Mouse (Mus musculus): Measurements from ENCODE around the gene Galr3.

Gene Galr3

DNA sequence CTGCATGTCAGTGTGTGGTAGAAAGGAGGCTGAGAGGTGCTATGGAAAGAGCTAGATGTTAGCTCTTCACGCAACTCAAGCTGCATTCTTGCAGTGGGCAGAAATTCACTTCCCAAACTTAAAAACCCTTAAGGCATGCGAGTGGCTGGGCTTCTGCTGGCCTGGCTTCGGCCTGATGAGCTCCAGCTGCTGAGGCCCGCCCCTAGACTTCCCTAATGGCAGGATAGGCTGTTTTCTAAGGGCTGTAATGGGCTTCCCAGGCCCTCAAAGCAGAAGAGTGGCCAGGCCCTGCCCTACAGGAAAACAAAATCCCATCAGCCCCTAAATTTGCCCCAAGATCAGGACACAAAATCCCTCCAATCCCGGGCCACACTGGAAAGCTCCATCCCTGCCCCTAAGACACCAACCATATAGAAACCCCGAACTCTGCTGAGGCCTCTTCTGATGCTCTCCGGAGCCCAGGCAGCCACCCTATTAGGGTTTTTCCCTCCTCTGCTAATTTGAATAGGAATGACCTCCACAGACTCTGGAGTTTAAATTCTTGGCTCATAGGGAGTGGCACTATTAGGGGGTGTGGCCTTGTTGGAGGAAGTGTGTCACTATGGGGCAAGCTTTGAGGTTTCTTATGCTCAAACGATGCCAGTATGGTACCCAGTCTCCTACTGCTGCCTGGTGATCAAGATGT lies 23.5 kb downstream of the Galr3 start:
- no peak for TF ChIP-seq GATA4 (IDR thresholded peaks at IDR 0.05; ENCODE audit: insufficient replicate concordance, low read length)

DNA sequence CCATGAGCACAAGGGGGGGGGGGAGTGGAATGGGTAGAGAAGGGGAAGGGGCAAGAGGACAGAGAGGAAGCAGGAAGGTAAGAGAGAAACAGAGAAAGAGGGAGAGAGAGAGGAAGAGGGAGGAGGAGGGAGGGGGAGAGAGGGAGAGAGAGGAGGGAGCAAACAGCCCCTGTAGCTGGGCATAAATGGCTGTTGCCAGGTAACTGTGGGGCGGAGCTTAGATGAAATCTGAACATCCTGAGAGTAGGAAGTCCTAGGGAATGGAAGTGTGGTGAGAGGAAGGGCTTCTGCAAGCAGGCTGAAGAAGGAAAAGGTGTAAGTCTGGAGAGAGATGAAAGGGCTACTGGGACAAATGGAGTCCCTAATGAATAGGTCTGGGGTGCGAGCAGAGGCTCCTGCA lies 24.6 kb downstream of the Galr3 start:
- no peak for TF ChIP-seq GATA4 (IDR thresholded peaks at IDR 0.05; ENCODE audit: insufficient replicate concordance, low read length)

DNA sequence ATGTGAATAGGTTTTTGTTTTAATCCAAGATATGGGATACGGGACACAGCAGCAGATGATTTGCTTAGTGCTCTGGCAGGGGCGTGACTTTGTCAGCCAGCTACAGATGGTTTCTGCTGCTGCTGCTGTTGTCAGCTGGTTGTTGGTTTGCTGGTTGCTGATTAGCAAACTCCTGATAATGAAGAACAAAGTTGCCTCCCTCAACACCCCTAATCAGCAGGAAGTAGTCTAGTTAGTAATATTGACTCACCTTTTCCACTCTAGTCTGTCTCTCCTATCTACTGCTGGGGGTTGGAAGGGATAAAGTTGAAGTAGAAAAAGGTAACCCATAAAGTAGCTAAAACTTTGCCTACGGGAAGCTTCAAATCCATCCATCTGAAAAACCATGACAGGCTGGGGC lies 25.9 kb downstream of the Galr3 start:
- no peak for TF ChIP-seq GATA4 (IDR thresholded peaks at IDR 0.05; ENCODE audit: insufficient replicate concordance, low read length)

DNA sequence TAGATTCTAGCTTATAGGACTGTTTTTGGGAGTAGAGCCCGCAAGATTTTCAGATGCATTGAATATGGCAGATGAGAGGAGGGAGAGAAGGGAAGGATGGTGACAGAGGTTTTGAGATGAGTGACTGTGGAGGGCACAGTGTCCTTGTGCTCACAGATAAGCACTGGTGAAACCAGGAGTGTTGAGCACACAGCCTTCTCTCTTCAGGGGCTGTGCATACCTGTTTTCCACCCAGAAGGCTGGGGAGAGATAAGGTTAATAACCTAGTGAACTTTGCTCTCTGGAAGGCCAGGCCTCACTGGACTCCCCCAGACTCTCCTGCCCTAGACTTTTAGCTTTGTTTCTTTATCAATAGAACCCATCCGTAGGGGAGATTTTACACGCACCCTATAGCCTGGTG lies 26.7 kb downstream of the Galr3 start:
- no peak for TF ChIP-seq GATA4 (IDR thresholded peaks at IDR 0.05; ENCODE audit: insufficient replicate concordance, low read length)

DNA sequence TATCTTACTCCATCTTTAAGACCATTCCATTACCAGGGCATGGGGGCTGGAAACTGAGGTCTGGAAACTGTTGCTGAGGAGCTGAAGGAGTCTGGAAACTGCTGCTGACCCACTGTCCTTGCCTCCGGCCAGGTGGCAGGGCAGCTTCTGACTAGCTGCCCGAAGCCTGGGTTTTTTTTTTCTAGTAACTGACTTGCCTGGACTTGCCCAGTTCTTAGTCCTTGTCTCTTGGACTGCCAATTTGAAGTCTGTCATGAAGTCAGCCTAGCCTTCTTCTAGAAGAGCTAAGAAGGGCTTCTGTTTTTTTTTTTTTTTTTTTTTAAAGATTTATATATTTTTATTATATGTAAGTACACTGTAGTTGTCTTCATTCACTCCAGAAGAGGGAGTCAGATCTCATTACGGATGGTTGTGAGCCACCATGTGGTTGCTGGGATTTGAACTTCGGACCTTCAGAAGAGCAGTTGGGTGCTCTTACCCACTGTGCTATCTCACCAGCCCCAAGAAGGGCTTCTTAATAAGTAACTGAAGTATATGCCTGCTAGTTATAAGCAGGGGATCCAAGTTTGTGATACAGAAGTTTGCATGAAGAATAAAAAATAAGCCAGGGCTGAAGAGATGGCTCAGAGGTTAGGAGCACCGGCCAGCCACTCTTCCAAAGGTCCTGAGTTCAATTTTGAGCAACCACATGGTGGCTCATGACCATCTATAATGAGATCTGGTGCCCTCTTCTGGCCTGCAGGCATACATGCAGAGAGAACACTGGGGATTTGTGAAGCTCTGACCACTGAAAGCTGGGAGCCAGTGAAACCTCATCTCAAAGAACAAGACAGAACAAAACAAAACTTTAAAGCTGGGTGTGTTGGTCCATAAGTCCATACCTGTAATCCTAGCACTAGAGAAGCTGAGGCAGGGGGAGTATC lies 29.7 kb downstream of the Galr3 start:
- no peak for TF ChIP-seq GATA4 (IDR thresholded peaks at IDR 0.05; ENCODE audit: insufficient replicate concordance, low read length)

DNA sequence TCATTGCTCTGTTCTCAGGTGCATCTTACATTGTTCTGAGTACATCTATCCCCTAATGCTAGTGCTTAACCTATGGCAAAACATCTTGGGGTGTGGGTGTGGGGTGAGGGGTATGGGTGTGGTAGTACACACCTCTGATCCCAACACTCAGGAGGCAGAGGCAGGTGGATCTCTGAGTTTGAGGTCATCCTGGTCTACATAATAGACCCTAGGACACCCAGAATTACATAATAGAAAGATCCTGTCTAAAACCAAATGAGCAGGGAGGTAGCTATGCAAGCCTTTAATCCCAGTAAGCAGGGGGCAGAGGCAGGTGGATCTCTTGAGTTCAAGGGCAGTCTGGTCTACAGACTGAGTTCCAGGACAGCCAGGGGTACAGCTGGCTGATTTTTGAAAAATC lies 32.1 kb downstream of the Galr3 start:
- no peak for TF ChIP-seq GATA4 (IDR thresholded peaks at IDR 0.05; ENCODE audit: insufficient replicate concordance, low read length)

DNA sequence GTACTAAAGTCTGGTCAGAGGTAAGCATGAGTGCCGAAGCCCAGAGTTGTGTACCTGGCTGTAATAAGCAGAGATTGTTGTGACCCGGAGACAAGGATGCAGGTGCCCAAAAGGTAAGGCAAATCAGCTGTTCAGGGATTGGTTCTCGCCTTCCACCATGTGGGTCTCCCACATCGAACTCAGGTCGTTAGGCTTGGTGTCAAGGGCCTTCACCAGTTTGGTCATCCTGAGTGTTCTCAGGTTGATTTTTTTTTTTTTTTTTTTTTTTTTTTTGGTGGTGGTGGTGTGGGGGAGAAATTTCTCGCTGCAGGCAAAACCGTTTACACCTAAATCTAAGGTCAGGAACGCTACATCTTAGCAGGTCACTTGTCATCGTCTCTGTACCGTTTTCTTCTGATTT lies 32.8 kb downstream of the Galr3 start:
- no peak for TF ChIP-seq GATA4 (IDR thresholded peaks at IDR 0.05; ENCODE audit: insufficient replicate concordance, low read length)

DNA sequence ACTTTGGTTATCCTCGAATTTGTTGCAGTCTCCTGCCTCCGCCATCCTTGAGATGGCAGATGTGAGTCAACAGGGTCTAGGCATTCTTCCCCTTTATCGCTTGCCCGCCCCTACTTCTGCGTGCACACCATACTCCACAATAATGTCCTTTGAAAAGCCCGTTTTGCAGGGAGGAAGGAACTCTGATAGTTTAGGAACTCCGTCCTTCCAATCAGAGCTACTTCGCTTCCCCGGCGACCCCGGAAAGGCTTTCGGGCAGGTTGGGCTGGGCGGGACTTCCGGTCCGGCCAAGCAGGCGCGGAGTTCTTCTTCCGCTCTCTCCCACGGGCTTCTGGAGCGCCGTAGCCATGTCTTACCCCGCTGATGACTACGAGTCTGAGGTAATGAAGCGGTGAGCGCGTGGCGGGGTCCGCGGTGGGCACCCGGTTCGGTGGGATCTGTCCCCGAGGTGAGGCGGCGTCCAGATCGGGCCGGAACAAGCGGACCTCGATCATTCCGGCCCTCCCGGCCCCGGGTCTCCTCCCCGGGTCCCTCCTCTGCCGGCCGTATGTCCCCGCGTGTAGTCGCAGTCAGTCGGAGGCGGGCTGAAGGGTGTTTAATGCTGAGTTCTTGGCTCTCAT lies 33.3 kb downstream of the Galr3 start, which contains the start of gene Eif3l:
TSS of gene Eif3l (plus strand) at position 267 of the 620 bp plus-strand sequence.
- no peak; the same call in 1 of the 2 replicates for TF ChIP-seq GATA4 (IDR thresholded peaks at IDR 0.05; ENCODE audit: insufficient replicate concordance, low read length)

DNA sequence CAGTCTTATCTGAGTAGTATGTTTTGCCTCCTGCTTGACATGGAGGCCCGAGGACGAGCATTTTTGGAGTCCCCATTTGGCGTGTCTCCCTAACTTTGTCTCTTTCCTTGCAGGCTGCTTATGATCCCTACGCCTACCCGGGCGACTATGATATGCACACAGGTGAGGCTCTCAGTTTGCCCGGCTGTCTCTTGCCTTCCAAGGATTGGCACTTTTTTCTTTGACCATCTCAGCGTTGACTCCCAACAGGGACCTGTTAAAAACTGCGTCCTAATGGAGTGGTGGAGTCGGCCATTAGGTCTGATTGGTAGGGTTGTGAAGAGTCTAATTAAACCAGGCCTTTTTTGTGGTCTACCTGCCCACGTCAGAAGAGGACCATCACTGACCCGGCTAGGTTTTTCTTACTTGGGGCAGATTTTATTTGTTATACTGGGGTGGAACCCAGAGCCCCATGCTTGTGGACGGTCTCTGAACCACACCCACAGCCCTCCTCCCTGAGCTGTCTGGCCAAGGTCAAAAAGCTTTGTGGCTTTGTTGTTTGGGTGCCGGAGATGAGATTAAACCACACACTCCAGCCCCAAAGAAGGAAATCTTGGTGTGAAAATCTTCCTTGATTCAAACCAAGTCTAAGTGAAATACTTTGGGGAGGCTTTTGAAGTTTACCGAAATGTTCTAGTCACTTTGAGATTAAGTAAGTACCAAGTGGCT lies 34.1 kb downstream of the Galr3 start:
- TF ChIP-seq GATA4 (IDR thresholded peaks at IDR 0.05; ENCODE audit: insufficient replicate concordance, low read length): no peak

DNA sequence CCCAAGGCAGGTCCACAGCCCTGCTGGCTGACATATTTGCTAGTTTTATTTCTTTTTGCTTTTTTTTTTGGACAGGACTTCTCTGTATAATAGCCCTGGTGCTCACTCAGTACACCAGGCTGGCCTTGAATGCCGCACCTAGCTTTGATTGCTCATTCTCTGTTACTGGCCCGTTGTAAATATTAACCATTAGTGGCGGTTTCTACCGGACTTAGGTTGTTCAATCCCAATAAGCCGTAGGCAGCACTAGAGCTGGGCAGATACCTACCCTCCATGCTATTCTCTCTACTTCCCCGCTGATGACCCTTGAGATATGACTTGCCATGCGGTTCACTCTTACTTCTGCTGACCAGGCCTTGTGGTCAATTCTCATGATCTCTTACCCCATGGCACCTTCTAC lies 37.9 kb downstream of the Galr3 start:
- TF ChIP-seq GATA4 (IDR thresholded peaks at IDR 0.05; ENCODE audit: insufficient replicate concordance, low read length): no peak

DNA sequence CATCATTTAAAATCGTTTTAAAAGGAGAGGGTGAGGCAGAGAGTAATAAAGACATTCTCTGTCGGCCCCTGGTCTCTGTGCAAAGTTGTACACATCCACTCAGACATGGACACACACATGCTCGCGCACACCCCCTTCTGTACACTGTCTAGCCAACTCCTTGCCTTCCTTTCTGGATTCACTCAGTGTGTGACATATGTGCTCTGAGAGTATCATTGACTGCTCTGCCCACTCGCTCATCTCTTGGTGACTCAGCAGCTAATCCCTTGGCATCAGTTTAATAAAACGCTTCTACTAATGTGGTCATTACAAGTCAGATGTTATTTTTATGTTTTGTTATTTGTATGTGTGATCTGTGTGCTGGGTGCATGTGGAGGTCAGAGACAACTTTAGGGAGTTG lies 50.6 kb downstream of the Galr3 start:
- no peak for TF ChIP-seq GATA4 (IDR thresholded peaks at IDR 0.05; ENCODE audit: insufficient replicate concordance, low read length)

Measured in liver, adult (tissue).